Mouse (Mus musculus) spleen, postnatal 4 days (tissue): Measurements from ENCODE around the gene Adat2.

ENCODE experiments used
- DNase-seq, 2 experiments: peaks; one replicate each; pipeline ENCODE4 v3.0.0; 2022; ENCODE audit warnings: low spot score in 2 of 2

Gene Adat2

GRCm38 (mm10) chr10:13596073-13596472, 43.4 kb downstream of the Adat2 start:
- DNase-seq, result peak in 1 of 2 experiments; percentile 8

GRCm38 (mm10) chr10:13596866-13597265, 44.2 kb downstream of the Adat2 start:
- DNase-seq, result peak in 1 of 2 experiments; percentile 8

DNA sequence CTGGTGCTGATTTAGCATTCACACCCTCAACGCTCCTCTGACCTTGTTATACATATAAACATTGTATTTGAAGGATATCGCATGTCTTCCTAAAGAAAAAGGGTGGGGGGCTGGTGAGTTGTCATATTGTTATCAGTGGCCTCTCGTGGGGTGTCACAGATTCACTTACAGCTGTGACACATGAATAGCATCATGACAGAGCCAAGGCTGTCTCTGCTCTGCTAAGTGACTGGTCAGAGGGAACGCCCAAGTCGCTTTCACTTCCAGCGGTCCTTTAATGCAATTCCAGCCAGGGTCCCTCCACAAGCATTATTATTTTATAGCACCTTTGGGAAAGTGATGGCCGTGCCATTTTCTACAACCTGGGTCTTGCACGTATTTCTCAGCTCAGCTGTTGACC, 44.8 kb downstream of the Adat2 start:
- no peak for DNase-seq

DNA sequence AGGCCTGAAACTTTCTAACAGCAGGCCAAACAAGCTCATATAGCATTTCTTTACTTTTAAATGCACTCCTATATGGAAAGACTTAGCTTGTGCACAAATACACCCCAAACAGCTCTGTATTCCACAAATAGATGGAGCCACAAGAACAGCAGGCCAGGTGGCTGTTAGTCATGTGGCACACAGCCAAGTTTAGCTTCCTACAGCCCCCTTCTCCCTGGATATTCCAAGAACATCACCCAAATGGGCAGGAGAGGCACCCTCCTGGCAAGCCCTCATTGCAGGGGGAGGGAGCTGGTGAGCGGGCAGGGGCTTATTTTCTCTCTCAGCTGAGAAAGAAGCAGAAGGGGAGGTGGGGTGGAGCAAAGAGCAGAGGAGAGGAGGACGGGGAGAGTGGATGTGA, 48.2 kb downstream of the Adat2 start:
- no peak for DNase-seq
